Mouse (Mus musculus) midbrain, embryonic 13.5 days (tissue): ENCODE measurements around the gene Ccdc14. TPM values are rescaled to one million over a fixed set of nuclear protein-coding genes. Genes with fewer than 3 reads are reported as not detected.
"Not testable (repeated sequence)": the region's sequence is repeated elsewhere in the genome, so short reads cannot be mapped to it uniquely, and the experiment has no call there.

ENCODE experiments used
- ATAC-seq: fragments of 200-750 bp; cut with Nextera tagmentation; 2 replicates; pipeline ENCODE4 v1.8.0; 2017; ENCODE audit warnings: mild to moderate bottlenecking, moderate TSS enrichment, moderate library complexity
- H3K27ac ChIP-seq: fragments of 300-500 bp; sonication (generic); 2 replicates; pipeline ENCODE4 v1.5.1; 2015; ENCODE audit warnings: inconsistent platforms, mild to moderate bottlenecking, moderate library complexity
- H3K27me3 ChIP-seq: fragments of 300-500 bp; sonication (generic); 2 replicates; pipeline ENCODE4 v1.6.1; 2015; ENCODE audit warnings: mild to moderate bottlenecking, inconsistent platforms
- H3K36me3 ChIP-seq: fragments of 300-500 bp; sonication (generic); 2 replicates; pipeline ENCODE4 v1.6.1; 2015; ENCODE audit warnings: mild to moderate bottlenecking, inconsistent platforms
- H3K4me1 ChIP-seq: fragments of 300-500 bp; sonication (generic); replicated peaks from 2 replicates; pipeline ENCODE4 v1.6.1; 2015; ENCODE audit warnings: inconsistent platforms
- H3K4me2 ChIP-seq: fragments of 300-500 bp; sonication (generic); replicated peaks from 2 replicates; pipeline ENCODE4 v1.6.1; 2015; ENCODE audit warnings: moderate library complexity, mild to moderate bottlenecking, inconsistent platforms
- H3K4me3 ChIP-seq: fragments of 300-500 bp; sonication (generic); replicated peaks from 2 replicates; pipeline ENCODE4 v1.5.1; 2015; ENCODE audit warnings: mild to moderate bottlenecking, inconsistent platforms
- H3K9ac ChIP-seq: fragments of 300-500 bp; sonication (generic); replicated peaks from 2 replicates; pipeline ENCODE4 v1.6.1; 2015; ENCODE audit warnings: mild to moderate bottlenecking, inconsistent platforms
- H3K9me3 ChIP-seq: fragments of 300-500 bp; sonication (generic); 2 replicates; pipeline ENCODE4 v1.6.1; 2016; ENCODE audit warnings: mild to moderate bottlenecking, inconsistent platforms
- WGBS: fragments of 180-500 bp; shearing (Covaris S2); methylation state at CpG from one replicate; pipeline ENCODE4 v1.1.7; 2015; 5-methylcytosine and 5-hydroxymethylcytosine counted together
- polyA plus RNA-seq: library from polyadenylated mRNA; unstranded; fragments of >200 nt; fragmentation: Nextera tagmentation; extraction: Ambion mirVana; gene quantifications from 2 replicates; pipeline ENCODE4 v1.2.1, GENCODE M21; 2015

Ccdc14 gene
- polyA plus RNA-seq: 5.5 TPM in 2 replicates

- ATAC-seq: peak; percentile 94
- H3K9me3 ChIP-seq: no peaks in the 10 kb centered on the region
- H3K4me3 ChIP-seq: peak within 1 kb of the TSS; percentile 66
- H3K27ac ChIP-seq: peak within 1 kb of the TSS; percentile 84
- peaks cover 6% of the 10 kb centered on the region for H3K4me1 ChIP-seq
- peak within 1 kb of the TSS; percentile 68 for H3K4me2 ChIP-seq
- WGBS: 1% methylated on average over 53 of the region's 53 CpGs
- no peaks in the 10 kb centered on the region for H3K36me3 ChIP-seq
- no peaks in the 10 kb centered on the region for H3K27me3 ChIP-seq
- peak within 1 kb of the TSS; percentile 63 for H3K9ac ChIP-seq
Observed at GRCm38 (mm10) chr16:34690334-34691144, at the start of gene Ccdc14. TSS of gene Ccdc14 (plus strand) at chr16:34690616.

- Histone ChIP-seq H3K4me2 (no peak overlapping the region), H3K4me3 (no peak overlapping the region), H3K4me1 (0 out of 2 replicates have a peak, but pooled peaks cover 3% of the 10 kb centered on the region), H3K27ac (no peak overlapping the region), H3K9me3 (no peaks in the 10 kb centered on the region), H3K9ac (no peak overlapping the region), H3K27me3 (no peaks in the 10 kb centered on the region), H3K36me3 (no peaks in the 10 kb centered on the region)
- 81% methylated on average over 8 of the region's 8 CpGs for WGBS
- no peak for ATAC-seq
Observed at GRCm38 (mm10) chr16:34643511-34644259, 46.7 kb upstream of the Ccdc14 start.

GRCm38 (mm10) chr16:34649621-34650020, 40.8 kb upstream of the Ccdc14 start, which contains the start of gene Ropn1:
TSS of gene Ropn1 (plus strand) at chr16:34649921.
- Histone ChIP-seq H3K27ac (no peak within 1 kb of the TSS), H3K9me3 (no peaks in the 10 kb centered on the region), H3K4me2 (no peak within 1 kb of the TSS), H3K9ac (no peak within 1 kb of the TSS), H3K36me3 (no peaks in the 10 kb centered on the region), H3K4me1 (no peaks in the 10 kb centered on the region), H3K27me3 (no peaks in the 10 kb centered on the region), H3K4me3 (no peak within 1 kb of the TSS)
- no peak for ATAC-seq
- whole genome bisulfite sequencing: 68% methylated on average over 7 of the region's 7 CpGs

GRCm38 (mm10) chr16:34653023-34653422, 37.4 kb upstream of the Ccdc14 start:
- no peak overlapping the region for H3K4me2 ChIP-seq
- no peaks in the 10 kb centered on the region for H3K9me3 ChIP-seq
- no peak for ATAC-seq
- H3K9ac ChIP-seq: no peak overlapping the region
- H3K36me3 ChIP-seq: no peaks in the 10 kb centered on the region
- no peak overlapping the region for H3K27ac ChIP-seq
- no peak overlapping the region for H3K4me3 ChIP-seq
- H3K4me1 ChIP-seq: peaks cover 2% of the 10 kb centered on the region
- H3K27me3 ChIP-seq: peaks cover under 1% of the 10 kb centered on the region; the same call in 1 of the 2 replicates
- 91% methylated on average over 5 of the region's 5 CpGs for WGBS

- not testable (repeated sequence) for H3K36me3 ChIP-seq, H3K9ac ChIP-seq, H3K9me3 ChIP-seq, H3K27me3 ChIP-seq, H3K4me1 ChIP-seq, H3K27ac ChIP-seq, ATAC-seq
- 2% methylated on average over 16 of the region's 16 CpGs for WGBS
- H3K4me3 ChIP-seq: peak overlapping the region; percentile 37
- peak overlapping the region; percentile 58 for H3K4me2 ChIP-seq
Observed at GRCm38 (mm10) chr16:34657566-34657965, 32.9 kb upstream of the Ccdc14 start.

- no peak overlapping the region for H3K9ac ChIP-seq
- WGBS: 24% methylated on average over 5 of the region's 5 CpGs
- ATAC-seq: 0 out of 2 replicates have a peak, but pooled peaks have one; percentile 43
Observed at GRCm38 (mm10) chr16:34657983-34658382, 32.4 kb upstream of the Ccdc14 start.

GRCm38 (mm10) chr16:34658388-34658787, 32.0 kb upstream of the Ccdc14 start:
- H3K4me3 ChIP-seq: peak overlapping the region; percentile 37; the same call in 1 of the 2 replicates
- H3K36me3 ChIP-seq: no peaks in the 10 kb centered on the region
- peak; percentile 55; the same call in 1 of the 2 replicates for ATAC-seq

More at GRCm38 (mm10) chr16:34657983-34658382, 32.4 kb upstream of the Ccdc14 start:
- H3K4me1 ChIP-seq: peaks cover 9% of the 10 kb centered on the region
- peaks cover 4% of the 10 kb centered on the region; the same call in 1 of the 2 replicates for H3K27me3 ChIP-seq
- H3K4me2 ChIP-seq: peak overlapping the region; percentile 58
- H3K36me3 ChIP-seq: no peaks in the 10 kb centered on the region
- H3K9me3 ChIP-seq: no peaks in the 10 kb centered on the region
- H3K4me3 ChIP-seq: peak overlapping the region; percentile 37
- H3K27ac ChIP-seq: no peak overlapping the region

GRCm38 (mm10) chr16:34664553-34664952, 25.9 kb upstream of the Ccdc14 start:
- Histone ChIP-seq H3K36me3 (no peaks in the 10 kb centered on the region), H3K4me1 (peaks cover 5% of the 10 kb centered on the region; the same call in 1 of the 2 replicates), H3K9me3 (no peaks in the 10 kb centered on the region), H3K9ac (no peak overlapping the region), H3K27ac (no peak overlapping the region), H3K27me3 (peaks cover 35% of the 10 kb centered on the region), H3K4me3 (no peak overlapping the region), H3K4me2 (no peak overlapping the region)
- 66% methylated on average over 3 of the region's 3 CpGs for WGBS
- ATAC-seq: no peak

More at GRCm38 (mm10) chr16:34658388-34658787, 32.0 kb upstream of the Ccdc14 start:
- Histone ChIP-seq H3K9ac (no peak overlapping the region), H3K27me3 (peaks cover 4% of the 10 kb centered on the region; the same call in 1 of the 2 replicates), H3K4me1 (peaks cover 9% of the 10 kb centered on the region), H3K27ac (no peak overlapping the region), H3K4me2 (peak overlapping the region; percentile 58), H3K9me3 (no peaks in the 10 kb centered on the region)
- WGBS: 40% methylated on average over 11 of the region's 11 CpGs

- peak overlapping the region; percentile 42 for H3K4me2 ChIP-seq
- WGBS: 3% methylated on average over 20 of the region's 20 CpGs
- no peaks in the 10 kb centered on the region for H3K36me3 ChIP-seq
- H3K4me3 ChIP-seq: peak overlapping the region; percentile 15; the same call in 1 of the 2 replicates
- ATAC-seq: peak; percentile 77
- no peaks in the 10 kb centered on the region for H3K9me3 ChIP-seq
- peaks cover 45% of the 10 kb centered on the region for H3K27me3 ChIP-seq
- H3K9ac ChIP-seq: no peak overlapping the region
- H3K27ac ChIP-seq: no peak overlapping the region
- H3K4me1 ChIP-seq: peaks cover 5% of the 10 kb centered on the region; the same call in 1 of the 2 replicates
Observed at GRCm38 (mm10) chr16:34667031-34667726, 23.2 kb upstream of the Ccdc14 start.

GRCm38 (mm10) chr16:34668341-34668740, 22.1 kb upstream of the Ccdc14 start:
- H3K4me1 ChIP-seq: peaks cover 5% of the 10 kb centered on the region; the same call in 1 of the 2 replicates
- peaks cover 45% of the 10 kb centered on the region for H3K27me3 ChIP-seq
- no peak overlapping the region for H3K4me3 ChIP-seq
- no peak overlapping the region for H3K9ac ChIP-seq
- no peak overlapping the region for H3K27ac ChIP-seq
- WGBS: 68% methylated on average over 9 of the region's 9 CpGs
- no peaks in the 10 kb centered on the region for H3K36me3 ChIP-seq
- no peaks in the 10 kb centered on the region for H3K9me3 ChIP-seq
- H3K4me2 ChIP-seq: no peak overlapping the region
- no peak for ATAC-seq

- Histone ChIP-seq H3K4me2 (no peak overlapping the region), H3K4me1 (peaks cover 5% of the 10 kb centered on the region; the same call in 1 of the 2 replicates), H3K9me3 (no peaks in the 10 kb centered on the region), H3K9ac (no peak overlapping the region), H3K27ac (no peak overlapping the region), H3K4me3 (no peak overlapping the region), H3K36me3 (no peaks in the 10 kb centered on the region), H3K27me3 (peaks cover 25% of the 10 kb centered on the region)
- no peak for ATAC-seq
- WGBS: 48% methylated on average over 7 of the region's 7 CpGs
Observed at GRCm38 (mm10) chr16:34671966-34672365, 18.4 kb upstream of the Ccdc14 start.
